Mouse (Mus musculus) lung, postnatal 4 days (tissue): Measurements from ENCODE around the gene Tnrc6c.
A peak's percentile ranks its signal among the peaks of the same experiment; 100 is the strongest.
"Not testable (repeated sequence)": the region's sequence is repeated elsewhere in the genome, so short reads cannot be mapped to it uniquely, and the experiment has no call there.

Experiments
- DNase-seq, 2 experiments: peaks; one replicate each; pipeline ENCODE4 v3.0.0; 2021

Gene Tnrc6c

DNA sequence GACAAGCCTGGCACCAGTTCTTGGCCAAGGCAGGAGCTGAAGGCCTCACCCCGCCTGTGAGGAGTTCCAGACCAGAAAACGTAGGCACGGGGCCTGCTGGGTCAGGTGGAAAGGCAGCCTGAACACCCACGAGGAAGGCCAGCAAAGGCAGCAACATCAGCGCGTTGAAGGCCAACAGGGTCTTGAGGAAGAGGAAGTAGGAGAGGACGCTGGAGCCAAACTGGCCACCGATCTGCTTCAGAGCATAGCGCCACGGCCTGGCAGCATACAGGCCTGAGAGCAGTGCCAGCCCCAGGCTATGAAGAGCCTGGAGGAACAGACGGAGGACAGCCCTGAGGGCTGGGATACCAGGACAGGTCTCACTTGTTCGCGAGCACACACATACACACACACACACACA is 121.5 kb downstream of the Tnrc6c start:
- DNase-seq: peak in 1 of 2 experiments; percentile 29

DNA sequence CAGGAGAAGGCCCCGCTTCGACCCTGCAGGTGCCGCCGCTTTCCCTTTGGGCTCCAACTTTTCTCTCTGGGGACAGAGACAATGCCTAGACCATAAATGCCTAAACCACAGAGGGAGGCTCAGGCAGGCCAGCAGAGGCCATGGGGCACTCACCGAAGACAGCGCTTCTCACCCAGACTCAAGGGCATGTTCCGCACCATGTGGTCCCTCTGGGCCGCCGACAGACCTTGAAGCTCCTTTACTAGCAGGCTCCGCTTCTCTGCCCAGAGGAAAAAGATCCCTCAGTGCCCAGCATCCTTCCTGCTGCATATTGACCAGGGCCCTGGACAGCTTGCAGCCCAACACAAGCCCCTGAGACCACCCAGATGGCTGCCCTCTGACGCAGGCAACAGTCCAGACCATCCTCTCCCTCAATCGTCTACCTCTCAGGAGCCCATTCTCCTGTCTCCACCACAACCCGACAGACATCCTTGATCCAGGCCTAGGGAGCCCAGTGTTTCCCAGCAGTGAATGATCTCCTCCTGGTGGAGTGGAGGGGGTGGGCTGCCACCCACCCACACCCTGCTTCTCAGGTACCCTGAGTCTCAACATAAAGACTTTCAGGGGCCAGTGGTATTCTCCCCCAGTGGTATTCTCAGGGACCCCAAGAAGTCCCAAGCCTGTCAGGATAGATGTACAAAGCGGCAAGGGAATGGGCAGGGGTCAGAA is 122.2 kb downstream of the Tnrc6c start:
- DNase-seq: peak in 1 of 2 experiments; percentile 21

DNA sequence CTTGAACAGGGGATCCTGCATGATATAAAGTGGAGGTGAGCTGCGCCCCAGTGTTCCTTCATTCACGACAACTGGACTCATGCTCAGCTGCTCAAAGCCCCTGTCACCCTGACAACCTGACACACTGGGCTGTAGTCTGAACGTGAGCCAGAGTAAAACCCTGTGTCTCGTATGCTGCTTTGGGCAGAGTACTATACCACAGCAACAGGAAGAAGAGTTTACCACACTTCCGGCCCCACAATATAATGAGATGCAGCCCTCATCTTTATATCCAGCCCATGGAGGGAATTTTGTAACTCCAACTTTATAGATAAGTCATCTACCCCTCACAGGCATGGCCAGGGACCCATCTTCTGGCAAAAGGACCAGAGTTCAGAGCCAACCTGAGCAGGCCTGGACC is 123.0 kb downstream of the Tnrc6c start:
- no peak for DNase-seq

DNA sequence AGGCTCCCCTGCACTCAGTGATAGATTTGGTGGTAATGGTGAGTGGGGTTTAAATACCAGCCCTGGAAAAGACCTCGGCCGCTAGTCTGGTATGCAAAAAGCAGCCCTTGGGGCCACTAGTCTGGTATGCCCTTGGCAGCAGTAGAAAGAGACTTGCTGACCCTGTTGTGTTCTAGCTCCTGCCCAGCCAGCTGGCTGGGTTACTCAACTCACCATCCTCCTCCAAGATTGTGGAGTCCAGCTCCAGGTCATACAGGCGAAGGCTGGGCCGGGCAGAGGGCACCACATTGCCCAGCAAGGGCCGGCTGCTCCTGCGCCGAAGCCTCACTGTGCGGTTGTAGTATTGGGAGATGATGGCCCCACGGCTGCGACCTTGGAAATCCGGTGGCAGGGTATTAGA is 123.9 kb downstream of the Tnrc6c start:
- DNase-seq: peak; percentile 9 to 37

DNA sequence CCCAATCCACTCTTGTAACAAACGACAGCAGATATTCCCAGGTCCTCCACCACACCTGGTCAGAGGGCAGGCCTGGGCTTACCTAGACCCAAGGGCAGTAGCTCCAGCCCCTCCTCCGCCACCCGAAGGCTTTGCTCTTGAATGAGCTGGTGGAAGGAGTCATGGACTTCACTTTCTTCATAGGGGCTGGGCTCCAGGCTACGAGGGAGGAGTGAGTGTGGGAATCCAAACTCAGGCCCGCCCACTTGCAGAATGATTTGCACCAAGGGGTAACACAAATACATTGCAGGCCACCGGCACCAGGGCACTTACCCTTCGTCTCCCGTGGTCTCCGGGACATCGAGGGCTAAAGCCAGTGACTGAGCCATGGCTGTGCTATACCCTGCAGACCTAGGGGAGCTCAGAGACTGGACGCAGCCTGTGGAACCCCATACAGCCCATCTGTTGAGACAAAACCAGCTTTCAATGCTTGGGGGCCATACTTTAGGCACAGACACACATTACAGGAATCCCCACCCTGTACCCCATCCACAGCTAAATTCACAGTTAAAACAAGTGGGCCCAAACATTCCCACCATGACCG is 124.9 kb downstream of the Tnrc6c start:
- DNase-seq: peak; percentile 67 to 68

DNA sequence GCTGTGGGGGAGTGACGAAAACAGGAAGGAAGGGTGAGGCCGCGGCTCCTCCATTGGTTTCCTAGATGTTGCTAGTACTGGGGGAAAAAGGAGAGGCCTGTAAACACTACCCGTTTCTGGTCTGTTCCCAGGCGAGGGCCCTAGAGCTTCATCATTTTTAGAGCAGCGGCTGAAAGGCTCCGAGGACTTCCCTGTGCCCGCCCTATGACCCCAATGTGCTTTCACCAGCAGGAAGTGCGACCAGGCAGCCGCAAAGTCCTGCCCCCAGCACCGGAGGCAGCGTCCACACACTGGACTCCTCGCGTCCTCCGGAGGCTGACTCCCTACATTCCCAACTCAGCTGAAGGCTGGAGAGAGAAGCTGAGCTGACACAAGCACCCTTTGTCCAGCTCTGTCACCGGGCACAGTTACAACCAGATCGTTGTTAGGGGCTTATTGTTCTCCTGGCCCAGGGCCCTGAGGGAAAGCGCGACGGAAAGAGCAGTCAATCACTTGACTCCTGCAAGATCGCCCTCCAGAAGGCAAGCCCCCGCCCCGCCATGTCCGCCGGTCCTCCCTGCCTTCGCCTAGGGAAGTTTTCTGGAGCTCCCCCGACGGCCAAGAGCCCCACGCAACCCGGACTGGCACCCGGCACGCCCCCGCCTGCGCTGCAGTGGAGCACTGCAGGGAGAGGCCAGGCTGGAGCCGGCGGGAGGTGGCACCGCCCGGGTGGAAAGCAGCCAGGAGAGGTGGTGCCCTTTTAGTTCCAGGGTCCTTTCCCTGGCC is 125.5 kb downstream of the Tnrc6c start:
- DNase-seq: peak; percentile 87 to 92

DNA sequence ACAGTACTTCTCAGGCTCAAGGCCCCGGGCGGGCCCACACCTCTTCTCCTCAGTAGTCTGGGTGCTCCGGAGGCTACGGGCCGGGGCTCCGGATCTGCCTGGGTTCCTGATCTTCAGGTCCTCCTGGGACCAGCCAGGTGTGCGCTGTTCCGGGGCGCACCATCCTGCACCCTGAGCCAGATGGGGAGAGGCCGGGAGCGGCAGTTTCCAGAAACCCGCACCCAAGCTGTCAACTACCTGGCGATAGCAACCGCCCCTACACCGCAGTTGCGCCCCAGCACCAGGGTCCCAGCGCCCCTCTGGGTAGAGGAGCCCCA is 126.1 kb downstream of the Tnrc6c start:
- no peak for DNase-seq

DNA sequence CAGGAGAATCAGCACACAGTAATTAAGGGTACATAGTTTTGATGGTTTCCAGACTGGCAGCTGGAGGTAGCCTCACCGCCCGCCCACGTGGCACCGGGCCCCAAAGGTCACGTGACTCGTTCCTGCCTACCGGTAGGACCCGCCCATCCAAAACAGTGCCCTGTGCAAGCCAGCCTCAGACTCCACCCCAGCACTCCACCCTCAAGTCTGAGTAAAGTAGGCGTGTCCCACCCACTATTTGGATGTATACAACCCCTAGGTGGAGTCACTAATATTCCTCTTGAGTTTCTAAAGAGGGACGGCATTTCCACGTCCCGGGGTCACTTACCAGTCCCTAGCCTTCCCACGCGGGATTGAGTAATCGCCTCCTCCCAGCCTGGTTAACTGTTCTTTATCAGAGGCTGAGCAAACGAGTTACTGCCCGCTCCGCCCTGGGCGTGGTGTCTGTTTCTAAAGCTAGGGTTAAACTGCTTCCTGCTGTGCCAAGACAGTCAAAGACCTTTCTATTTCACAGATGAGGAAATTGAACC is 126.6 kb downstream of the Tnrc6c start:
- DNase-seq: peak; percentile 94 to 96

DNA sequence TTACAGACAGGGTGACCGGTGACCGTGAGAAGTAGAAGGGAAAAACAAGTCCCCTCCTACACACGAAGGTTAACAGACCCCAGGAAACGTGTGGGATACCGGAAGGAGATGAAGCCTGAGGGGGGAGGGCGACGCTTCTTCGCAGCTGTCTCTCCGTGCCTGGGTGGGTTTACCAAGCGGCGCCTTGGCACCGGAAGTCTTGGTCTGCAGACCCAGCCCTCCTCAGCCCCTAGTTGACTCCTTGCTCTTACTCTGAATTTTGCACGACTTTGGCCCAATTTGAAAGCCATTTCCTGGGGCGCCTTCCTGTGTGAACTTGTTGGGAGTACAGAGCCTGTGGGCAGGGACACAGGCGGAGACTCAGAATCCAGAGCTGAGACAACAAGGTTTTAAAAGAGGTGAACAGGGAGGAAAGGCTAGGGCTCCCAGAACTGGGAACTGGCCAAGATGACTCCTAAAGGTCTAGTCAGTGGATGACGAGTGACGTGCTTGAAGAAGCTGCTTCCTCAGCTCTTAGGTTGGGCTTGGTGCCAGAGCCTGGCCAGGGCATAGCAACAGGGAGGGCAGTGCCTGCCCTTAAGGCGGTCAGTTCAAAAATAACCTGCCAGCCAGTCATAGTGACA is 127.2 kb downstream of the Tnrc6c start:
- peak; percentile 87 to 90 for DNase-seq

DNA sequence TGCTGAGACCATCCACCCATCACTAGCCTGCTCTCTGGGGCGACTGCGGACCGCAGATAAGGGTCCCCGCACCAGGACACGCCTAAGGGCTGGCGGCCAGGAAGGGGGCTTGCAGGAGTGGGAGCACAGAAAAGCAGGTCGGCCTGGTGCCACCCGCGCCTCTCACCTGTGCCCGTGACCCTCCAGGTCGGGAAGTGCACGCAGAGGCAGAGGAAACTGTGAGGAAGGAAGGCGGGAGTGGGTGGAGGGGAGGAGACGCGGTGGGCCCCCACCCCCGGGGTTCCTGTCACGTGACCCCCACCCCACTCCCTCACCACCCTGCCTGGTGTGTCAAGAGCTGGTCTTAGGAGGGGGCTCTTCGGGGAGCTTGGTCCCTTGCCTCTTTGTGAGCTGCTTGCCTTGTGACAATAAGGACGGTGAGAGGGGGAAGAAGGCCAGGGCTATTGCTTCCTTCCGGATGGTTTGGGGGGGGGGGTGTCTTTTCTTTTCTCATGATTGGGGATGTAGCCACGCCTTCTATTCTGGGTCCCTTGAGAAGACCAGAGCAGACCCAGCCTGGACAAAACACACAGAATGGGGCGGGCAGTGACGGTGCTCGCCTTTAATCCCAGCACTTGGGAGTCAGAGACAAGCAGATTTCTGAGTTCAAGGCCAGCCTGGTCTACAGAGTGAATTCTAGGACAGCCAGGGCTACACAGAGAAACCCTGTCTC is 128.1 kb downstream of the Tnrc6c start, which contains the start of the genes Tmc8 and Tmc6:
Tmc8 (plus strand) TSS at position 84 of the 712 bp plus-strand sequence.
Tmc6 (minus strand) TSS at position 206 of the 712 bp plus-strand sequence.
- peak; percentile 78 to 83 for DNase-seq

DNA sequence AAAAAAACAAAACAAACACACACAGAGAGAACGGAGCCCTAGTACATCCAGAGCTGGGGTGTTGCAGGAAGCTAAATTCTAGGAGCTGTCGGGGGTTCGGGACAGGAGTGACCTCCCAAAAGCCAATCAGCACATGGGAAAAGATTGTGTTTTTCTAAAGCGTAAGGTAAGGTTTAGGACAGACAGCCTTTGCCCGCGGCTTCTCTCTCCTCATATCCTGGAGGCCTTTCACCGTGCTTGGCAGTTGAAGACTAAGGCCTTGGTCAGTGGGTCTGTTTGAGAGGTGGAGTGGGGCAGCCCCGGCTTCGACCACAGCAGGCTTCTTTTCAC is 128.6 kb downstream of the Tnrc6c start:
- no peak for DNase-seq

DNA sequence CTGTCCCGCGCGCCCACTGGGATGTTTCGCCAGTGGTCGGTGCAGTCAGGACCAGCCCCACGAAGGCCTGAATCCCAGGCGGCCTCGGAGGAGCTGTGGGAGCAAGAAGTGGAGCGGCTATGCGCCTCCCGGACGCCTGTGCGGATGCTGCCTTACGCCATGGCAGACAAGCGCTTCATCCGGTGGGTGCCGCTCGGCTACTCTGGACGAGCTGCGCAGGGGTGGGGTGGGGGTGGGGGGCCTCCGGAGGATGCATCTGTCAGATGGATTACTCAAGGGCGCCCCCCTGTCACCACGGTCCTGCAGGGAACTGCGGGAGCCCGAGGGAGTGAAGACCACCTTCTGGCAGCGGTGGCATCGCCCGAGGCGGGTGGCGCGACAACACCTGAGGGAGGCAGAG is 129.0 kb downstream of the Tnrc6c start:
- DNase-seq: peak; percentile 81 to 85

DNA sequence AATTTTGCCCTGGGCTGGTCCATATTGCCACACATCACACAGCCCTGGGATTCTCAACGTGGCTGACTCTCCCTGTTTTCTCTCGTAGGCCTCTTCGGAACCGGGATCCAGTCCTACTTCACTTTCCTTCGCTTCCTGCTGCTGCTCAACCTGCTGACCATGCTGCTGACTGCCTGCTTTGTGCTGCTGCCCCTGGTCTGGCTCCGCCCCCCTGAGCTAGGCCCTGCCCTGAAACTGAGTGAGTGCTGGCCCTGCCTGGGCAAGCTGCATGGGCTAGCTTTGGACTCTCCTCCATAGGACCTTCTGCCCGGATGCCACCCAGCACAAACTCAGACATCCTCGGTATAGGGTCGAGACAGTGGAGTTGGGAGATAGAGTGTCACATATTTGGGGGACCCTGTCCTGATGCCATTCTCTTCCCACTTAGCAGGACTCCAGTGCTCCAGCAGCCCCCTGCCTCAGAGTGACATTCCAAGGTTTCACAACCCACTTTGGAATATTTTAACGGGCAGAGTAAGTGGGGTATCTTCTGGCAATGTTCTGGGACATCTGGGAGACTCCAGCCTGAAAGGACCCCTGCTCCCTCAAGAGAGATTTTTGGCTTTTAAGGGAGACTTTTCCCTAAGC is 129.7 kb downstream of the Tnrc6c start:
- peak; percentile 56 to 63 for DNase-seq

DNA sequence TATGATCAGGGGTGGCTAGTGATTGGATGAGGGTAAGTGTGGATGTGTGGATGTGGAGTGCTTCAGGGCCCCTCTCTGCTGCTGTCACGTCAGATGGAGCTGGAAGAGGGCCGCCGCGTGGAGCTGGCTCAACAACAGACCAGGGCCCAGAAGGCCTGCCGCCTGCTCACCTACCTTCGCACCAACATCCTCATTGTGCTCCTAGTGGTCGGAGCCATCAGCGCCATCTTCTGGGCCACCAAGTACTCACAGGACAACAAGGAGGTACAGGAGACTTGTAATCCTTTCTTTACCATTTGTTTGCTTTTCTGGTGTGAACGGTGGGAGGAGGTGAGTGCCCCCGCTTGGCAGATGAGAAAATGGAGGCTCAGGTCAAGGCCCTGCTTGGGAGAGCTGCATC is 132.2 kb downstream of the Tnrc6c start:
- DNase-seq: peak; percentile 74 to 78

DNA sequence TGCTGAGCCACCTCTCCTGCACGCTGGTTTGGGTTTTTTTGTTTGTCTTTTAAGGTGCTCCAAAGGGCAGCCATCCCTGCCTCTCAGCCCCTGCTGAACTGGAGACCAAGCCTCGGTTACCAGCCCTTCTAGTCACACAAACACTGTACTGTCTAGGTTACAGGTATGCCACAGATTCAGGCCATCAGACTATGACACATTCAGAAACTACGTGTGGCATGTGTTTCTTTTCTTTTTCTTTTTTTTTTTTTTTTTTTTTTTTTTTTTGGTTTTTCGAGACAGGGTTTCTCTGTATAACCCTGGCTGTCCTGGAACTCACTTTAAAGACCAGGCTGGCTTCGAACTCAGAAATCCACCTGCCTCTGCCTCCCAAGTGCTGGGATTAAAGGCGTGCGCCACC is 134.4 kb downstream of the Tnrc6c start:
- DNase-seq: not testable (repeated sequence)

DNA sequence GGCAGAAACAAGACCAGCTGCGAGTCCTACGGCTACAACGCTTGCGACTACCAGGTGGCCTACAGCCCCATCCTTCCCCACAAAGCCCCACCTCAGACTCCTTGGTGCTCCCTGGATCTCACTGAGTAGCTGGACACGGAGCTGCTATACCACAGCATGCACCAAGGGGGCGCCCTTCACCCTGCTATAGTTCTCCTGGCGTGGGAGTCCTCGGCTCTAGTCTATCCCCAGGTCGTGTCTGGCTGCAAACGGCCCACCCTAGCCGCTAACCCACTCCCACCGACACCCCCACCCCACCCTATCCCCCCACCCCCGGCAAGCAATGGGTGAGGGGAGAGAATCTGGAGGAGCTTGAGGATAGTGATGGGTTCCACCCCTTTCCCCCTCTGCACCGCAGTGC is 136.2 kb downstream of the Tnrc6c start:
- peak; percentile 74 to 84 for DNase-seq

DNA sequence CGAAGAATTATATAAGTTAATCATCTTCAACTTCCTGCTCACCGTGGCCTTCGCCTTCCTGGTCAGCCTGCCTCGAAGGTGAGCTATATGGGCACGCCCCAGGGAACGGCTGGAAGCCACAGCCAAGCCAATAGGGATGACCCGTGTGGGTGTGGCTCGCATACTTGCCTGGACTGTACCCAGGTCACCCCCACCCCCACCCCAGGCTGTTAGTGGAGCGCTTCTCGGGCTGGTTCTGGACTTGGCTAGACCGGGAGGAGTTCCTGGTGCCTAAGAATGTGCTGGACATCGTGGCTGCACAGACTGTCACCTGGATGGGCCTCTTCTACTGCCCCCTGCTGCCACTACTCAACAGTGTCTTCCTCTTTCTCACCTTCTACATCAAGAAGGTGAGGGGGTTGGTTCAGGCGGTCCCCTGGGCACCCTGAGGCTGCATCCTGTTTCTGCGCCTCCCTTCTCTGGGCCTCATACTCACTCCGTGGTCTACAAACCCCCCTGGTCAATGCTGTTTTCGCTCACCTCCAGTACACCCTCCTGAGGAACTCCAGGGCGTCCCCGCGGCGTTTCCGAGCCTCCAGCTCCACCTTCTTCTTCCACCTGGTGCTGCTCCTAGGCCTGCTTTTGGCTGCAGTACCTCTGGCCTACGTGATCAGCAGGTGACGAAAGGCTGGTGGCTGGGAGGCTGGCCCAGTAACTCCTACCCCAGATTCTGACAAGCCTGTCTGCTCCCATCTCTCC is 136.8 kb downstream of the Tnrc6c start:
- DNase-seq: peak; percentile 45 to 71

DNA sequence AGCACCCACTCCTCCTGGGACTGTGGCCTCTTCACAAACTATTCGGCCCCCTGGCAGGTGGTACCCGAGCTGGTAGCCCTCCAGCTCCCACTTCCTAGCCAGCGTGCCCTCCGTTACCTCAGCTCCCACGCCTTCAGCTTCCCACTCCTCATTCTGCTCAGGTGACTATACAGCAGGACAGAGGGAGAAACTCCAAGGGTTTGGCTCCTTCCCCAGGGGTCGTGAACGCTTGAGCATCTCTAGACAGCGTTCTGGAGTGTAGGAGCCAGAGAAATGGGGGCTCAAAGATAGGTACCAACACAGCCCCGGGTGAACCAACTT is 137.3 kb downstream of the Tnrc6c start:
- no peak for DNase-seq

DNA sequence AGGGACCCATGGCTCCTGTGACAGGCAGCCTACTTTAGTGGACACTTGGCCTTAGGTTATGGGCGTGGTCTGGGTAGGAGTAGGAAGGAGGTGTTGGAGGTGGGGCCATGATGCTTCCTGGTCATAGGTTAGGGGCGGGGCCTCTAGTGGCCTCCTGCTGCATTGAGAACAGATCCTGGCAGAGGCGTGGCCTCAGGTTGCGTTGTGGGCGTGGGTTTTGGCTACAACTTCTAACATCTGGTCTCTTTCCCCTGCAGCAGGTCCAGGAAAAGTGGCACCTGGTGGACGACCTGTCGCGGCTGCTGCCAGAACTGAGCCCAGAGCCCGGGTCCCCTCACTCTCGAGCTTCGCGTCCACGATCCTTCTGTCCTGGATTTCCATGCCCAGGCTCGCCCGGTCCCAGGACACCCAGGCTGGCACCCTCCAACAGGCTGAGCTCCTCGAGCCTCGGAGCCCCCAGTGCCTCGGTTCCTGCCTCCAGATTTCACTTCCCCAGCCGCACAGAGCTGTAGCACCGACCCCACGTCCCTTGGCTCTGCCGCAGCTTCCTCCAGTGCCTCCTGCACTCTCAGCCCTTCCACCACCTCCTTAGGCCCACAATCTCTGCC is 138.3 kb downstream of the Tnrc6c start:
- peak; percentile 87 to 89 for DNase-seq

DNA sequence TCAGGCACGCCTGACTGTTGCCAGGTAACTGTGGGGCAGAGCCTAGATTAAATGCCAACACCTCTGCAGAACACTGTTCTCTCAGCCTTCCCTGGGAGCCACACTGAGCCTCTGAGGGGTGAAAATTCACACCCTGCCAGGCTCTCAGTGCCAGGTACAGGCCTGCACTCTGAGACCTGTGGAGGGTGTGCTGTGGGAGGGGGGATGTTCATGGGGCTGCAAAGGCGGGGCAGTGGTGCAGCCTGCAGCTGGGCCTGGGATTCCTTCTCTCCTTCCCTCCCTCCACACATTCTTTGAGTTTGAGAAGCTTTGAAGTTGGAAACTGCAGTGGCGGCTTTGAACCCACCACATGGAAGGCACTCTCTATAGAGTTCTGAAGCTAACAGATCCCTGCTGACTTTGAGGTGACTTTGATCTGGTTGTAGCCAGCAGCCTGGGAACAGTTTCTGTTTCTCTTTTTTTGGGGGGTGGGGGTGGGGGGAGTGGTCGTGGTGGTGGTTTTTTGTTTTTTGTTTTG is 140.0 kb downstream of the Tnrc6c start:
- no peak for DNase-seq

DNA sequence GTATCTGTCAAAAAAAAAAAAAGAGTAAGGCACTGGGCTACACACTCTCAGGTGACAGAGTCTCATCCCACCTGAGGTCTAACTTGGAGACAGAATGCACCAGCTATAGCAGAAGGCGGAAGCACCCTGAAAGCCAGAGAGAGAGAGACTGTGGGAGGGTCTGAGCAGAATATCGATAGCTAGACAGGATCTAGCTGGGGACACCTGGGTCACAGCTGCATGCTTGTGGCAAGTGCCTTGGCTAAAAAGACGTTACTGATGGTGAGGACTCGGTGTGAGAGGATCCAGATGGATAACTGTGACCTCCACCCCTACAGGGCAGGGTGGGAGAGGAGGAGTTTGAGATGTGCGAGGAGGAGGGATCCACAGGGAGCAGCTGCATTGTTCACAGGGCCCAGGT is 142.9 kb downstream of the Tnrc6c start:
- no peak for DNase-seq
